8 mouse cellular contexts compared by ENCODE assay signal in the genomic region with DNA sequence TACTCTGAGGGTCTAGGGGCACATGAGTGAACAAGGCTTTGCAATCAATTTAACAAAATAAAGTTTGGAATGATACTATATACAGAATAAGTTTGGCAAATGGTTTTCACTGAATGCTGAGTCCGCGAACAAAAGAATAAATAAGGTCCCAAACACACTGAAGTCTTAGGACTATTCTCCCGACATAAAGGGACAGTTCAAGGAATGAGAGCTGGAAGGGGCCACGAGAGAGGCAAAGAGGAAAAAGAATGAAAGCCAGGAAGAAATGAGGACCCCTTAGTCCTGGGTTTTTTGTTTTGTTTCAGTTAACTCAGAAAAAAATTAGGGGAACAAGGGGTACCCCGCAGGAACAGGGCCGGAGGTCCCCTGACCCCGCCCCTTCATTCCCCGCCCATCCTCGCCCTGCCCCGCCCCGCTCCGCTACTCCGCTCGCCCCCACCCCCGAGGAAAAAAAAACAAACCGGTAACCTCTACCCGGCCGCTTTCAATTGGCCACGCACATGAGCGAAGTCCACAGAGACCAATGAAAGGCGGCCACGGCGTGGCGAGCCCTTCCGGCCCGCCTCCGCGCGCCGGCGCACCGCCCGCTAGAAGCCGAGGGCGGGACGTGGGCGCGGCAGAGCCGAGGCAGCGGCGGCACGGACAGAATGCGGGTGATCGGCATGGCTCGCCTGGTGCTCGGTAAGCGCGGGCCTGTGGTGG. TPM values are rescaled to one million over a fixed set of nuclear protein-coding genes. Genes with fewer than 3 reads are reported as not detected.
DNase-seq lines count a peak whose midpoint lies in the region; ATAC-seq and TF ChIP-seq lines count a peak whose summit lies in the region.

A gene (plus strand): TSS at position 575 of the 702 bp plus-strand sequence.

- H3K36me3 ChIP-seq in embryonic facial prominence, embryonic 14.5 days (ENCODE audit: control insufficient read depth, insufficient read depth, low read length) = peaks cover 28% of the 10 kb centered on the region
- H3K36me3 ChIP-seq in heart, adult 2 months (ENCODE audit: control insufficient read depth, insufficient read depth, low read length) = peaks cover 3% of the 10 kb centered on the region
- peaks cover 25% of the 10 kb centered on the region for H3K36me3 ChIP-seq in limb, embryonic 13.5 days
- H3K36me3 ChIP-seq in midbrain, embryonic 16.5 days (ENCODE audit: control insufficient read depth, insufficient read depth, low read length) = peaks cover 7% of the 10 kb centered on the region

- 2% methylated on average over 37 of the region's 48 CpGs for WGBS in embryonic facial prominence, embryonic 14.5 days
- 1% methylated on average over 47 of the region's 48 CpGs for WGBS in heart, adult 2 months
- 1% methylated on average over 47 of the region's 48 CpGs for WGBS in limb, embryonic 13.5 days
- under 1% methylated on average over 41 of the region's 48 CpGs for WGBS in midbrain, embryonic 16.5 days

- H3K9me3 ChIP-seq in embryonic facial prominence, embryonic 14.5 days (ENCODE audit: control insufficient read depth, low read length) = no peaks in the 10 kb centered on the region
- no peaks in the 10 kb centered on the region for H3K9me3 ChIP-seq in limb, embryonic 13.5 days
- no peaks in the 10 kb centered on the region for H3K9me3 ChIP-seq in midbrain, embryonic 16.5 days (replicated peaks; ENCODE audit: control insufficient read depth, low read length, poor library complexity, severe bottlenecking)

- TF ChIP-seq POLR2A in heart, adult 2 months (IDR thresholded peaks at IDR 0.05; ENCODE audit: insufficient read depth, low read depth, low read length) = peak; percentile 82

- intact Hi-C loops in heart, adult 2 months (cut with DNase I) = loop anchor here (5.0 kb wide), 2 partner anchors 81 to 281 kb away; a partner anchor contains a TSS

- peak within 1 kb of the TSS; percentile 79 for H3K4me2 ChIP-seq in embryonic facial prominence, embryonic 14.5 days (ENCODE audit: low read depth, low read length)
- peak within 1 kb of the TSS; percentile 86 for H3K4me2 ChIP-seq in limb, embryonic 13.5 days (replicated peaks)
- peak within 1 kb of the TSS; percentile 84 for H3K4me2 ChIP-seq in midbrain, embryonic 16.5 days (ENCODE audit: low read length)

- TF ChIP-seq EP300 in heart, adult 2 months (IDR thresholded peaks at IDR 0.05; ENCODE audit: insufficient read depth, low read depth, low read length) = no peak

- TF ChIP-seq CTCF in heart, adult 2 months (IDR thresholded peaks at IDR 0.05) = no peak

- DNase-seq in 3T3-L1 (ENCODE audit: low read depth, low spot score) = peak; percentile 93
- DNase-seq in adrenal gland, postnatal 4 days (ENCODE audit: low spot score in 2 of 2) = peak; percentile 81 to 82
- peak; percentile 98 for DNase-seq in embryonic facial prominence, embryonic 14.5 days (ENCODE audit: low spot score)
- DNase-seq in heart, adult 2 months = peak; percentile 95
- DNase-seq in kidney, adult 8-10 months = peak; percentile 90 to 92
- peak; percentile 86 to 93 for DNase-seq in spleen, postnatal 10 days (ENCODE audit: low spot score in 2 of 2)

- H3K79me2 ChIP-seq in heart, adult 2 months (replicated peaks; ENCODE audit: control insufficient read depth, insufficient read depth, low read length) = peaks cover 2% of the 10 kb centered on the region; the same call in 1 of the 2 replicates

- peak within 1 kb of the TSS; percentile 77 for H3K27ac ChIP-seq in embryonic facial prominence, embryonic 14.5 days (replicated peaks; ENCODE audit: low read depth, low read length)
- H3K27ac ChIP-seq in heart, adult 2 months = peak within 1 kb of the TSS; percentile 82
- H3K27ac ChIP-seq in limb, embryonic 13.5 days = peak within 1 kb of the TSS; percentile 82
- H3K27ac ChIP-seq in midbrain, embryonic 16.5 days (ENCODE audit: low read length) = peak within 1 kb of the TSS; percentile 83

- H3K9ac ChIP-seq in embryonic facial prominence, embryonic 14.5 days (ENCODE audit: low read depth, low read length) = peak within 1 kb of the TSS; percentile 94
- peak within 1 kb of the TSS; percentile 97 for H3K9ac ChIP-seq in heart, adult 2 months (ENCODE audit: low read depth, low read length)
- peak within 1 kb of the TSS; percentile 94 for H3K9ac ChIP-seq in limb, embryonic 13.5 days
- H3K9ac ChIP-seq in midbrain, embryonic 16.5 days (ENCODE audit: low read depth, low read length) = peak within 1 kb of the TSS; percentile 90

- no peaks in the 10 kb centered on the region for H3K27me3 ChIP-seq in embryonic facial prominence, embryonic 14.5 days (replicated peaks; ENCODE audit: control insufficient read depth, insufficient read depth, low read length)
- H3K27me3 ChIP-seq in heart, adult 2 months (ENCODE audit: control insufficient read depth, insufficient read depth, low read length) = no peaks in the 10 kb centered on the region
- no peaks in the 10 kb centered on the region for H3K27me3 ChIP-seq in limb, embryonic 13.5 days
- no peaks in the 10 kb centered on the region for H3K27me3 ChIP-seq in midbrain, embryonic 16.5 days (ENCODE audit: control insufficient read depth, insufficient read depth, low read depth, low read length)

- ATAC-seq in embryonic facial prominence, embryonic 14.5 days (ENCODE audit: low read depth) = peak; percentile 99
- ATAC-seq in limb, embryonic 13.5 days (ENCODE audit: low FRiP score, low read depth) = peak; percentile 99
- ATAC-seq in midbrain, embryonic 16.5 days = peak; percentile 99

- peak within 1 kb of the TSS; percentile 86 for H3K4me3 ChIP-seq in embryonic facial prominence, embryonic 14.5 days (ENCODE audit: low read depth, low read length)
- H3K4me3 ChIP-seq in heart, adult 2 months = peak within 1 kb of the TSS; percentile 93
- H3K4me3 ChIP-seq in limb, embryonic 13.5 days = peak within 1 kb of the TSS; percentile 96
- peak within 1 kb of the TSS; percentile 92 for H3K4me3 ChIP-seq in midbrain, embryonic 16.5 days (ENCODE audit: low read depth, low read length)

- peaks cover 4% of the 10 kb centered on the region for H3K4me1 ChIP-seq in embryonic facial prominence, embryonic 14.5 days (ENCODE audit: control insufficient read depth, insufficient read depth, low read length)
- H3K4me1 ChIP-seq in heart, adult 2 months (ENCODE audit: control insufficient read depth, insufficient read depth, low read length) = peaks cover 15% of the 10 kb centered on the region
- peaks cover 32% of the 10 kb centered on the region for H3K4me1 ChIP-seq in limb, embryonic 13.5 days
- H3K4me1 ChIP-seq in midbrain, embryonic 16.5 days (ENCODE audit: control insufficient read depth, insufficient read depth, low read length) = peaks cover 29% of the 10 kb centered on the region

RNA-seq across cellular contexts. Expression of the gene that starts here (rescaled TPM):
- 100 to 1,000 TPM; 197 to 217 TPM for total RNA-seq in adrenal gland, postnatal 4 days (2021)
- polyA plus RNA-seq in embryonic facial prominence, embryonic 14.5 days (2014; fragmentation: Nextera tagmentation; extraction: Ambion mirVana) = 594 and 607 TPM in 2 replicates
- 100 to 1,000 TPM; 106 to 122 TPM for total RNA-seq in heart, adult 2 months (2021)
- 36.2 and 65.7 TPM in 2 replicates for polyA plus RNA-seq in heart, adult 2 months (2012; rRNA removed)
- polyA plus RNA-seq in limb, embryonic 13.5 days (2015; fragmentation: Nextera tagmentation; extraction: Ambion mirVana) = 652 and 680 TPM in 2 replicates
- polyA plus RNA-seq in midbrain, embryonic 16.5 days (2015; fragmentation: Nextera tagmentation; extraction: Ambion mirVana) = 273 and 301 TPM in 2 replicates

Comparison
In these comparisons a context has a peak if more than half of its experiments do, and no peak if none do; other contexts are left out.
1. Peak in every context shown above with its lines: DNase-seq, ATAC-seq, H3K4me3 ChIP-seq and H3K27ac ChIP-seq.